Mouse (Mus musculus) spleen, adult 2 months (tissue): ENCODE measurements at regions not wholly inside any gene's neighbourhood (a gene's known extent, or its start where the extent isn't known, plus 50 kb on each side); places are given as distances from the start of the nearest gene placed in this dataset.

Source experiments
- CTCF ChIP-seq: fragments of 200-500 bp; IDR thresholded peaks from 2 replicates; pipeline ENCODE4 v1.5.1; 2011; ENCODE audit warnings: mild to moderate bottlenecking, inconsistent platforms; ENCODE audit not compliant: insufficient read depth, insufficient read length, insufficient replicate concordance; ENCODE audit errors: extremely low read depth
- POLR2A ChIP-seq: fragments of 200-500 bp; IDR thresholded peaks from 2 replicates; pipeline ENCODE4 v1.6.1; 2011; ENCODE audit warnings: low read depth, low read length, inconsistent platforms

DNA sequence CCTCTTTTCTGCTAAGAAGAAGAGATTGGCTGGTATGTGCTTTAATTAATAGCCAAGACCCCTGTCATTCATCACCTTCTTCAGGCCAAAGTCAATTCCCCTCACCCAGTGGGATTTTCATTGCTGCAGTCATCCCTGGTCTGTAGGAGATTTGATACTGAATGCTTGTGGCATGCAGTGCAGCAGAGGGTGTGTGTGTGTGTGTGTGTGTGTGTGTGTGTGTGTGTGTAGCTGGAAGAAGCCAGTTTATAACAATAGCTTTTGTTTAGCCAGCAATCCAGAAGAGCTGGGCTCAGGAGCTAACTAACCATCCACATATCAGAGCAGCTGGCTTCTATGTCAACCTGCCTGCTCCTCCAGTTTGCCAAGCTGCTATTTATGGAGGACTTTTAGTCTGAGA, 1275.4 kb downstream of the Synb start:
- TF ChIP-seq POLR2A (no peak), CTCF (no peak)
